Mouse (Mus musculus) heart, embryonic 16.5 days (tissue): Measurements from ENCODE around the gene Prima1. TPM values are rescaled to one million over a fixed set of nuclear protein-coding genes. Genes with fewer than 3 reads are reported as not detected.

ENCODE experiments used
- ATAC-seq: fragments of 200-750 bp; cut with Nextera tagmentation; replicated peaks from 2 replicates; pipeline ENCODE4 v1.8.0; 2017; ENCODE audit warnings: moderate number of reproducible peaks; ENCODE audit not compliant: insufficient read depth, low FRiP score; ENCODE audit errors: extremely low read depth
- H3K27ac ChIP-seq: fragments of 300-500 bp; sonication (generic); 2 replicates; pipeline ENCODE4 v1.5.1; 2014; ENCODE audit warnings: mild to moderate bottlenecking, low read length, control low read depth, moderate library complexity
- H3K27me3 ChIP-seq: fragments of 300-500 bp; sonication (generic); 2 replicates; pipeline ENCODE4 v1.6.1; 2014; ENCODE audit warnings: low read length, mixed read lengths; ENCODE audit not compliant: control insufficient read depth, insufficient read depth
- H3K36me3 ChIP-seq: fragments of 300-500 bp; sonication (generic); 2 replicates; pipeline ENCODE4 v1.6.1; 2014; ENCODE audit not compliant: control insufficient read depth, insufficient read depth
- H3K4me1 ChIP-seq: fragments of 300-500 bp; sonication (generic); 2 replicates; pipeline ENCODE4 v1.6.1; 2014; ENCODE audit warnings: low read length, mixed read lengths; ENCODE audit not compliant: control insufficient read depth, insufficient read depth
- H3K4me2 ChIP-seq: fragments of 300-500 bp; sonication (generic); 2 replicates; pipeline ENCODE4 v1.6.1; 2014; ENCODE audit warnings: low read depth, mild to moderate bottlenecking, control low read depth, low read length
- H3K4me3 ChIP-seq: fragments of 300-500 bp; sonication (generic); 2 replicates; pipeline ENCODE4 v1.5.1; 2014; ENCODE audit warnings: mild to moderate bottlenecking, control low read depth, low read length
- H3K9ac ChIP-seq: fragments of 300-500 bp; sonication (generic); 2 replicates; pipeline ENCODE4 v1.6.1; 2014; ENCODE audit warnings: low read length, control low read depth
- H3K9me3 ChIP-seq: fragments of 300-500 bp; sonication (generic); replicated peaks from 2 replicates; pipeline ENCODE4 v1.6.1; 2016; ENCODE audit warnings: low read length; ENCODE audit not compliant: control insufficient read depth
- WGBS: fragments of 180-500 bp; shearing (Covaris S2); extraction: QIAGEN DNeasy Blood & Tissue Kit; methylation state at CpG from one replicate; pipeline ENCODE4 v1.1.7; 2014; 5-methylcytosine and 5-hydroxymethylcytosine counted together
- polyA plus RNA-seq: library from polyadenylated mRNA; unstranded; fragments of >200 nt; fragmentation: Nextera tagmentation; extraction: Ambion mirVana; gene quantifications from 2 replicates; pipeline ENCODE4 v1.2.1, GENCODE M21; 2015

The Prima1 gene
- polyA plus RNA-seq, 1 experiment from 2014 or later: 0.17 TPM

GRCm38 (mm10) chr12:103214270-103214669, 27.7 kb downstream of the Prima1 start:
- Histone ChIP-seq H3K27me3 (no peaks in the 10 kb centered on the region; the same call in 1 of the 2 replicates), H3K27ac (0 out of 2 replicates have a peak overlapping the region, but pooled peaks have one; percentile 20), H3K9ac (no peak overlapping the region), H3K4me3 (no peak overlapping the region), H3K4me1 (peaks cover 15% of the 10 kb centered on the region), H3K36me3 (no peaks in the 10 kb centered on the region), H3K9me3 (no peaks in the 10 kb centered on the region), H3K4me2 (peak overlapping the region; percentile 23)
- WGBS: 22% methylated on average over 10 of the region's 10 CpGs
- ATAC-seq: peak; percentile 84

- Histone ChIP-seq H3K4me3 (no peak overlapping the region), H3K27me3 (no peaks in the 10 kb centered on the region; the same call in 1 of the 2 replicates), H3K4me2 (no peak overlapping the region), H3K4me1 (peaks cover 15% of the 10 kb centered on the region), H3K36me3 (no peaks in the 10 kb centered on the region), H3K9me3 (no peaks in the 10 kb centered on the region), H3K27ac (no peak overlapping the region), H3K9ac (no peak overlapping the region)
- 64% methylated on average over 2 of the region's 2 CpGs for WGBS
- ATAC-seq: no peak
These were observed 28.4 kb downstream of the Prima1 start for GRCm38 (mm10) chr12:103213591-103213990.

GRCm38 (mm10) chr12:103211078-103211477, 30.9 kb downstream of the Prima1 start:
- ATAC-seq: no peak
- H3K9me3 ChIP-seq: no peaks in the 10 kb centered on the region
- H3K36me3 ChIP-seq: no peaks in the 10 kb centered on the region
- no peak overlapping the region for H3K4me3 ChIP-seq
- no peak overlapping the region for H3K9ac ChIP-seq
- H3K4me1 ChIP-seq: peaks cover 15% of the 10 kb centered on the region
- H3K27me3 ChIP-seq: no peaks in the 10 kb centered on the region
- no peak overlapping the region for H3K27ac ChIP-seq
- WGBS: 64% methylated on average over 5 of the region's 5 CpGs
- no peak overlapping the region for H3K4me2 ChIP-seq

GRCm38 (mm10) chr12:103209581-103209980, 32.4 kb downstream of the Prima1 start:
- Histone ChIP-seq H3K4me2 (no peak overlapping the region), H3K9me3 (no peaks in the 10 kb centered on the region), H3K4me1 (peaks cover 9% of the 10 kb centered on the region), H3K27me3 (no peaks in the 10 kb centered on the region), H3K36me3 (no peaks in the 10 kb centered on the region), H3K4me3 (no peak overlapping the region), H3K9ac (no peak overlapping the region), H3K27ac (no peak overlapping the region)
- no peak for ATAC-seq
- WGBS: 85% methylated on average over 7 of the region's 7 CpGs

GRCm38 (mm10) chr12:103205561-103205960, 36.4 kb downstream of the Prima1 start:
- WGBS: 64% methylated on average over 7 of the region's 7 CpGs
- H3K4me2 ChIP-seq: no peak overlapping the region
- H3K36me3 ChIP-seq: no peaks in the 10 kb centered on the region
- peaks cover 5% of the 10 kb centered on the region for H3K4me1 ChIP-seq
- no peak for ATAC-seq
- no peaks in the 10 kb centered on the region for H3K9me3 ChIP-seq
- H3K9ac ChIP-seq: no peak overlapping the region
- no peak overlapping the region for H3K4me3 ChIP-seq
- no peaks in the 10 kb centered on the region for H3K27me3 ChIP-seq
- H3K27ac ChIP-seq: no peak overlapping the region

- 33% methylated on average over 11 of the region's 11 CpGs for WGBS
- Histone ChIP-seq H3K27me3 (no peaks in the 10 kb centered on the region), H3K9me3 (no peaks in the 10 kb centered on the region), H3K4me2 (no peak overlapping the region), H3K4me3 (no peak overlapping the region), H3K4me1 (peaks cover 5% of the 10 kb centered on the region), H3K36me3 (no peaks in the 10 kb centered on the region), H3K27ac (no peak overlapping the region), H3K9ac (no peak overlapping the region)
- no peak for ATAC-seq
These were observed 39.1 kb downstream of the Prima1 start for GRCm38 (mm10) chr12:103202592-103203544.

GRCm38 (mm10) chr12:103192996-103193395, 49.0 kb downstream of the Prima1 start:
- Histone ChIP-seq H3K4me2 (no peak overlapping the region), H3K27me3 (no peaks in the 10 kb centered on the region), H3K9me3 (no peaks in the 10 kb centered on the region), H3K9ac (no peak overlapping the region), H3K4me3 (no peak overlapping the region), H3K36me3 (no peaks in the 10 kb centered on the region), H3K4me1 (peaks cover 10% of the 10 kb centered on the region), H3K27ac (no peak overlapping the region)
- ATAC-seq: no peak
- 41% methylated on average over 5 of the region's 5 CpGs for WGBS

- Histone ChIP-seq H3K4me2 (no peak overlapping the region), H3K27ac (no peak overlapping the region), H3K27me3 (no peaks in the 10 kb centered on the region), H3K36me3 (no peaks in the 10 kb centered on the region), H3K4me1 (peaks cover 14% of the 10 kb centered on the region), H3K9me3 (no peaks in the 10 kb centered on the region), H3K4me3 (no peak overlapping the region), H3K9ac (no peak overlapping the region)
- ATAC-seq: no peak
- WGBS: 52% methylated on average over 12 of the region's 12 CpGs
These were observed 52.2 kb downstream of the Prima1 start for GRCm38 (mm10) chr12:103189771-103190170.

- Histone ChIP-seq H3K4me3 (no peak overlapping the region), H3K36me3 (no peaks in the 10 kb centered on the region), H3K9me3 (no peaks in the 10 kb centered on the region), H3K4me2 (no peak overlapping the region; the same call in 1 of the 2 replicates), H3K9ac (no peak overlapping the region), H3K4me1 (peaks cover 14% of the 10 kb centered on the region), H3K27ac (no peak overlapping the region), H3K27me3 (no peaks in the 10 kb centered on the region)
- ATAC-seq: peak; percentile 87
- WGBS: 33% methylated on average over 8 of the region's 8 CpGs
These were observed 53.7 kb downstream of the Prima1 start for GRCm38 (mm10) chr12:103188223-103188622.
